Mouse (Mus musculus) ES-E14 (cell line): ENCODE measurements at regions not wholly inside any gene's neighbourhood (a gene's known extent, or its start where the extent isn't known, plus 50 kb on each side); places are given as distances from the start of the nearest gene placed in this dataset.

Experiments used
- DNase-seq: peaks from one replicate; pipeline ENCODE4 v3.0.0-alpha.2; 2013; ENCODE audit warnings: low read depth, low spot score
- H3K27ac ChIP-seq: 2 replicates; pipeline ENCODE4 v1.5.1; 2012; ENCODE audit warnings: low read depth, mild to moderate bottlenecking, low read length, moderate library complexity, mixed read lengths; ENCODE audit not compliant: poor library complexity, insufficient read depth, severe bottlenecking
- H3K36me3 ChIP-seq: 2 replicates; pipeline ENCODE4 v1.6.1; 2012; ENCODE audit warnings: mild to moderate bottlenecking, low read length, moderate library complexity, mixed read lengths; ENCODE audit not compliant: control insufficient read depth, poor library complexity, insufficient read depth, severe bottlenecking
- H3K4me1 ChIP-seq, 2 experiments: fragments of 150-350 bp in 1 of 2; sonication (generic) in 1 of 2; 2 replicates each; pipeline ENCODE4 v1.6.1; 2012; ENCODE audit warnings: low read length in 2 of 2, mild to moderate bottlenecking in 1 of 2, mixed read lengths in 1 of 2; ENCODE audit not compliant: control insufficient read depth in 2 of 2, insufficient read depth in 2 of 2, poor library complexity in 1 of 2
- H3K4me3 ChIP-seq, 2 experiments: fragments of 150-350 bp in 1 of 2; sonication (generic) in 1 of 2; 2 replicates each; pipeline ENCODE4 v1.5.1; 2012; ENCODE audit warnings: low read length in 2 of 2, low read depth in 1 of 2, mild to moderate bottlenecking in 1 of 2, mixed read lengths in 1 of 2; ENCODE audit not compliant: insufficient read depth in 1 of 2, poor library complexity in 1 of 2, severe bottlenecking in 1 of 2
- H3K9ac ChIP-seq: 2 replicates; pipeline ENCODE4 v1.6.1; 2012; ENCODE audit warnings: low read depth, mild to moderate bottlenecking, low read length, mixed read lengths; ENCODE audit not compliant: poor library complexity, insufficient read depth, severe bottlenecking
- H3K9me3 ChIP-seq: fragments of 150-350 bp; sonication (generic); 2 replicates; pipeline ENCODE4 v1.6.1; 2012; ENCODE audit warnings: low read depth, mild to moderate bottlenecking, low read length; ENCODE audit not compliant: control insufficient read depth, insufficient read depth
- CHD2 ChIP-seq: IDR thresholded peaks from 2 replicates; pipeline ENCODE4 v1.6.1; 2014; ENCODE audit warnings: mild to moderate bottlenecking, low read depth, low read length, inconsistent platforms
- HCFC1 ChIP-seq: IDR thresholded peaks from 2 replicates; pipeline ENCODE4 v1.6.1; 2012; ENCODE audit warnings: low read length, inconsistent platforms, borderline replicate concordance; ENCODE audit not compliant: insufficient read depth
- MAFK ChIP-seq: IDR thresholded peaks from 2 replicates; pipeline ENCODE4 v1.6.1; 2014; ENCODE audit warnings: mild to moderate bottlenecking, low read depth, low read length, inconsistent platforms; ENCODE audit not compliant: insufficient read depth
- ZC3H11A ChIP-seq: IDR thresholded peaks from 2 replicates; pipeline ENCODE4 v1.6.1; 2012; ENCODE audit warnings: low read depth, mild to moderate bottlenecking, inconsistent platforms, low read length, borderline replicate concordance
- ZNF384 ChIP-seq: IDR thresholded peaks from 2 replicates; pipeline ENCODE4 v1.6.1; 2012; ENCODE audit warnings: low read depth, low read length, inconsistent platforms
- in situ Hi-C, 2 experiments: fragments of 600-800 bp; cut with MboI; formaldehyde crosslinking; loops; one replicate each; pipeline ENCODE4 v1.15.1; 2025; ENCODE audit warnings: low sequenced_read_pairs in 2 of 2, inconsistent platforms in 1 of 2; ENCODE audit not compliant: unreplicated experiment in 2 of 2

DNA sequence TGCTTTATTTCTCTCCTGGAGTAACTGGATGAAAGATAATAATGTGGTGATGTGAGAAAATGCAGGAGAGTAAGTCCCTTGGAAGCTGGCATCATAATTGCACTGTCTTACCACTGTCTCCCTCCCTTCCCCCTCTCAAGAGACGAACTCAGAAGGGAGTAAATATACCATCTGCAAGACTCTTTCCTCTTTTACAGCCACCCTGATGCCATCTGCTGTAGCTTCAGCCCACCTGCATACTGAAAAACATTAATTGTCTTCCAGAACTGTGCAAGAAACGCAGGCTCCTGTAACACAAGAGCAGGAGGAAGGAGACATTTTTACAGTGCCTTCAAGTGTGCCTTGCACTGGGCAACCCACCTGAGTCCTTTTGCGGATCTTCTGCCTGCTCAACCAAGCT lies 482.1 kb downstream of the Igsf11 start:
- H3K9ac ChIP-seq: no peak overlapping the region
- H3K4me1 ChIP-seq: no peaks in the 10 kb centered on the region
- TF ChIP-seq ZNF384: no peak
- no peak overlapping the region for H3K4me3 ChIP-seq
- DNase-seq: no peak
- H3K9me3 ChIP-seq: no peaks in the 10 kb centered on the region
- H3K27ac ChIP-seq: no peak overlapping the region
- H3K36me3 ChIP-seq: no peaks in the 10 kb centered on the region
- in situ Hi-C loops: no loop called here

DNA sequence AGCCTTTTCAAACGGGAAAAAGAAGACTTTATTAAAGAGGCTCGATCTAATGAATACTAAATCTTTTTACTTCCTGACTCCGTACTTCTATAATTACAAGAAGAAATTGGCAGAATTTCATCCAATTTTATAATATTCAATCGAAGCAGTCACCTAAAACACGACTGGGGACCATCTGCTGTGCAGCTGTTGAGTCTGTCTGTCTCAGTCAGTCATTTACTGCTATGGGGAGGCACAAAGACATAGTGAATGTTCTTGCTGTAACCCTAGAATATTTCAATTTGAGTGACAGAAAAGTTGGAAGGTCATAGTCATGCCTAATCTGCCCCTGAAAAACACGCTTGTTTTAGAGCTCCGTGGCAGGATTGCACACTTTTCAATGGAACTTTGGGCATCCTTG lies 487.5 kb downstream of the Igsf11 start:
- no peak for DNase-seq
- Histone ChIP-seq H3K27ac (no peak overlapping the region), H3K4me1 (no peaks in the 10 kb centered on the region), H3K36me3 (no peaks in the 10 kb centered on the region), H3K9ac (no peak overlapping the region), H3K9me3 (no peaks in the 10 kb centered on the region), H3K4me3 (no peak overlapping the region)
- TF ChIP-seq HCFC1: no peak
- TF ChIP-seq ZC3H11A: no peak
- TF ChIP-seq CHD2: no peak
- no peak for TF ChIP-seq ZNF384
- no peak for TF ChIP-seq MAFK
- in situ Hi-C loops: no loop called here

DNA sequence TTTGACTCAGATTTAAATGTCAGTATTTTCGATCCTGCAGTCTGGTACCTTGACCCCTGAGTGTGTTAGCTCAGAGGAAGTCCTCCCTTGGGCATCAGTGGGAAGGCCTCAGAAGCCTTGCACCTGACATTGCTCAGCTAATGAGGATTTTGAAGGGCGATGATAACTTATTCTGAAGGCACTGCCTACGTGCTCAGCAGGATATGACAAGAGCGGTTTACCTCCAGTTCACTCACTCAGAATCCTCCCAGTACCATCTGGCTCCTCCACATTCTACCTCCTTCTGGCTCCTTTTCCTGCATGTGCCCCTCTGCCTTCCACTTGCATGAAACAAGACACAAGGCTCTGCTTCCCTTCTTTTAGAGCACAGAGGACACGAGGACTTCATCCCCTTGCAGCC lies 497.5 kb downstream of the Igsf11 start:
- Histone ChIP-seq H3K4me3 (no peak overlapping the region), H3K9ac (no peak overlapping the region), H3K9me3 (no peaks in the 10 kb centered on the region), H3K27ac (no peak overlapping the region), H3K36me3 (no peaks in the 10 kb centered on the region), H3K4me1 (no peaks in the 10 kb centered on the region)
- TF ChIP-seq ZC3H11A: no peak
- no peak for TF ChIP-seq CHD2
- TF ChIP-seq HCFC1: no peak
- TF ChIP-seq ZNF384: no peak
- TF ChIP-seq MAFK: no peak
- DNase-seq: no peak
- in situ Hi-C loops: no loop called here

DNA sequence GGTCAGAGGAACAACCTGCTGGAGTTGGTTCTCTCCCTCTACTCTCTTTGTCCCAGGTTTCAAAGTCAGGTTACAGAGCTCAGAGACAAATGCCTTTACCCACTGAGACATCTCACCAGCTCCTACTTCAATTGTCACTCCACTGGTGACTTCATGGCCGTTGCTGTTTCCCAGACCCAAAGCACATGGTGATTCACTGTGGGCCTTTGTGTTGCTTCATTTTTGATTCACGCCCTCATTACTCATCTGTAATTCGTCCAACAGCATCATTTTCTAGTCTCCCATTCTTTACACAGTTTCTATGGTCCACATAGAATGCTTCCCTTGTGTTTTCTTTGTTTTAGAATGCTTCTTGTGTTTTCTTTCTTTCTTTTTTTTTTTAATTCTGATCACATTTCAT lies 498.2 kb downstream of the Igsf11 start:
- no peaks in the 10 kb centered on the region for H3K9me3 ChIP-seq
- H3K4me3 ChIP-seq: no peak overlapping the region
- H3K9ac ChIP-seq: no peak overlapping the region
- TF ChIP-seq HCFC1 (no peak), MAFK (no peak), CHD2 (no peak), ZC3H11A (no peak), ZNF384 (no peak)
- in situ Hi-C loops: no loop called here
- no peak for DNase-seq
- no peaks in the 10 kb centered on the region for H3K36me3 ChIP-seq
- no peak overlapping the region for H3K27ac ChIP-seq
- H3K4me1 ChIP-seq: no peaks in the 10 kb centered on the region

DNA sequence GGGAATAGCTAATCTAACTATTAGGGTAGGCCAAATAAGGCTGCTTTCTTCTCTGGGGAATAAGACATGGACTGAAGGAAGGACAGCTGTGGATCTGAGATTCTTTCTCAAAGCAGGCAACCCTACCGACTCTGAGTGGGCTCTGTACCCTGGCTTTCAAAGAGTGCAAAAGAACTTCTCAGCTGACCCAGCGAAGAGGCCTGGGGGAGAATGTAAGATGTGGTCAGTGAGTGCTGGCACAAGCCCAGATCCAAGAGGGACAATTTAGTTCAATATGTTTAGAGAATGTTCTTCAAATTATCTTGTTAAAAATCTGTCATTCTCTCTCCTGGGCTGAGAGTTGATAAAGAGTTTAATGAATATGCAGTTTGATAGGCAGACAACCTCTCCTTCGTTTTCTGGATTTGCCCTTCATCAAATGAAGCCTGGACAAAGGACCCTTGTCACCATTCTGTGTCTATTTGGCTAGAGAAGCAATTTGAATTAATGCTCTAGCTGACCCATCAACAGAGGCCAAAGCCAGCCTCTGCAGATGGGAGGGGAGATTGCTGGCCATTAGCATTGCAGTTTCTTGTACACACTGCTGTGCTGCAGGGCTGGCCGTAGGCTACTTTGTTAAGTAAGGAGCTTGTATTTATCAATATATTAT lies 509.8 kb downstream of the Igsf11 start:
- TF ChIP-seq MAFK: no peak
- no peak for TF ChIP-seq CHD2
- no peak for TF ChIP-seq HCFC1
- no peak for TF ChIP-seq ZNF384
- TF ChIP-seq ZC3H11A: no peak
- no peaks in the 10 kb centered on the region for H3K36me3 ChIP-seq
- no peak overlapping the region for H3K4me3 ChIP-seq
- H3K9ac ChIP-seq: no peak overlapping the region
- no peaks in the 10 kb centered on the region for H3K4me1 ChIP-seq
- in situ Hi-C loops: no loop called here
- no peaks in the 10 kb centered on the region for H3K9me3 ChIP-seq
- DNase-seq: no peak
- H3K27ac ChIP-seq: no peak overlapping the region
